Mouse (Mus musculus) cerebellum, adult 2 months (tissue): ENCODE measurements around the gene Ankrd52. TPM values are rescaled to one million over a fixed set of nuclear protein-coding genes. Genes with fewer than 3 reads are reported as not detected.

ENCODE experiments used
- DNase-seq, 2 experiments: peaks; one replicate each; pipeline ENCODE4 v3.0.0; 2021
- H3K27ac ChIP-seq: fragments of 200-500 bp; 2 replicates; pipeline ENCODE4 v1.5.1; 2012; ENCODE audit warnings: low read length, control low read depth, inconsistent platforms; ENCODE audit not compliant: insufficient read depth
- H3K27me3 ChIP-seq: fragments of 200-500 bp; 2 replicates; pipeline ENCODE4 v1.6.1; 2012; ENCODE audit warnings: inconsistent platforms, mild to moderate bottlenecking, low read length, moderate library complexity; ENCODE audit not compliant: control insufficient read depth, insufficient read depth
- H3K4me1 ChIP-seq: fragments of 200-500 bp; 2 replicates; pipeline ENCODE4 v1.6.1; 2011; ENCODE audit warnings: low read length; ENCODE audit not compliant: control insufficient read depth, insufficient read depth
- H3K4me3 ChIP-seq: fragments of 200-500 bp; replicated peaks from 2 replicates; pipeline ENCODE3; 2011; ENCODE audit warnings: mild to moderate bottlenecking, low read depth, low read length, control low read depth; ENCODE audit not compliant: insufficient read depth
- CTCF ChIP-seq: fragments of 200-500 bp; IDR thresholded peaks from 2 replicates; pipeline ENCODE4 v1.5.1; 2011; ENCODE audit warnings: low read depth, mild to moderate bottlenecking, control low read depth, low read length, moderate library complexity, borderline replicate concordance; ENCODE audit not compliant: insufficient read depth
- POLR2A ChIP-seq: fragments of 200-500 bp; IDR thresholded peaks from 2 replicates; pipeline ENCODE4 v1.6.1; 2011; ENCODE audit warnings: low read length, control low read depth, borderline replicate concordance; ENCODE audit not compliant: insufficient read depth
- WGBS: fragments of 180-500 bp; shearing (Covaris S2); methylation state at CpG from one replicate; pipeline ENCODE4 v1.1.7; 2018; 5-methylcytosine and 5-hydroxymethylcytosine counted together
- polyA plus RNA-seq: library from polyadenylated mRNA; depleted of rRNA; stranded (reverse); fragments of >200 nt; gene quantifications from 2 replicates; pipeline ENCODE4 v1.2.3, GENCODE M21; 2012

Gene Ankrd52
- polyA plus RNA-seq, 1 experiment = 40.6 TPM

DNA sequence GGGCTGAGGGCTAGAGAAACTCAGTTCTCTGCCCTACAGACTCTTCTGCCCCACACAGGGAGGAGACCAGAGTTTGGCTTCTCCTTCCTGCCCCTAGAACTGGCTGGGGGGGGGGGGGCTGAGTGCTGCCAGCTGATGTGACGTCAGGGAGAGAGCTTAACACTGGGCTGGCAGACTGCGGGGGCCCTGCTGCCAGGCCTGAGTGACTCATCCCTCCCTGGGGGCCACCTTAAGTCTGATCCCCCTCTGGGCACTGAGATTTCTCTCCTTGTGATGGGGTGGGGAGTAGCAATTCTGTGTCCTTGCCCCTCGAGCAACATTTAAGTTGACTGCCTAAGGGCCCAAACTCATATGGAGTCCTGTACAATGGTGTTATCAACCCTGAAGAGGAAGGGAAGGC lies 1.5 kb downstream of the Ankrd52 start:
- 17% methylated on average over 3 of the region's 3 CpGs for WGBS
- peak overlapping the region; percentile 45; the same call in 1 of the 2 replicates for H3K27ac ChIP-seq
- TF ChIP-seq POLR2A = no peak
- TF ChIP-seq CTCF = no peak

DNA sequence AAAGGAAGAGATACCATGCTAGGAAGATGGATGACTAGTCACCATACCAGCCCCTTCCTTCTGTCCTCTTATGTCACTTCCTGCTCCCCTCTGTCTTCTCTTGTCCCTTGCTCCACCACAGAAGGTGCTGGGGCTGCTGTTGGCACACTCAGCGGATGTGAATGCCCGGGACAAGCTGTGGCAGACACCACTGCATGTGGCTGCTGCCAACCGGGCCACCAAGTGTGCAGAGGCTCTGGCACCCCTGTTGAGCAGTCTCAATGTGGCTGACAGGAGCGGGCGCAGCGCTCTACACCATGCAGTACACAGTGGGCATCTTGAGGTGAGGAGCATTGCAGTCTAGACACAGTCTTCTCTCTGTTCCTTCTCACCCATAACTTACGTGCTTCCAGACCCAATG lies 2.3 kb downstream of the Ankrd52 start:
- TF ChIP-seq CTCF = no peak
- TF ChIP-seq POLR2A = no peak
- Histone ChIP-seq H3K4me3 (no peak overlapping the region), H3K4me1 (peaks cover 15% of the 10 kb centered on the region), H3K27me3 (no peaks in the 10 kb centered on the region), H3K27ac (no peak overlapping the region)
- DNase-seq = peak in 1 of 2 experiments; percentile 41
- 17% methylated on average over 7 of the region's 7 CpGs for WGBS

More for the DNA sequence above, 1.5 kb downstream of the Ankrd52 start:
- Histone ChIP-seq H3K4me1 (peaks cover 15% of the 10 kb centered on the region), H3K27me3 (no peaks in the 10 kb centered on the region), H3K4me3 (peak overlapping the region; percentile 15)
- DNase-seq = peak in 1 of 2 experiments; percentile 51

DNA sequence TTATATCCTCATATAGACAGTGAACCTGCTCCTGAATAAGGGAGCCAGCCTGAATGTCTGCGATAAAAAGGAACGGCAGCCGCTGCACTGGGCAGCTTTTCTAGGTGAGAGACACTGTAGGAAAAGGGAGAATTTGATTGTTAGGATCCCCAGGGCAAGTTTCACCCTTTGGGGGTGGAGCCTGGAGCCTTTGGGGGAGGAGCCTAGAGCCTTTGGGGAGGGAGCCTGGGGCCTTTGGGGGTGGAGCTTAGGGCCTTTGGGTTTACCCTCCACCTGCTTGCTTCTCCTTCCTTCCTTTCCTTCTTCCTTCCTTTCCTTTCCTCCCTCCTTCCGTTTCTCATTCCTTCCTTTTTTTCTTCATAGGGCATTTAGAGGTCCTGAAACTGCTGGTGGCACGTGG lies 3.6 kb downstream of the Ankrd52 start:
- 90% methylated on average over 5 of the region's 5 CpGs for WGBS
- DNase-seq = no peak
- TF ChIP-seq CTCF (no peak), POLR2A (no peak)

DNA sequence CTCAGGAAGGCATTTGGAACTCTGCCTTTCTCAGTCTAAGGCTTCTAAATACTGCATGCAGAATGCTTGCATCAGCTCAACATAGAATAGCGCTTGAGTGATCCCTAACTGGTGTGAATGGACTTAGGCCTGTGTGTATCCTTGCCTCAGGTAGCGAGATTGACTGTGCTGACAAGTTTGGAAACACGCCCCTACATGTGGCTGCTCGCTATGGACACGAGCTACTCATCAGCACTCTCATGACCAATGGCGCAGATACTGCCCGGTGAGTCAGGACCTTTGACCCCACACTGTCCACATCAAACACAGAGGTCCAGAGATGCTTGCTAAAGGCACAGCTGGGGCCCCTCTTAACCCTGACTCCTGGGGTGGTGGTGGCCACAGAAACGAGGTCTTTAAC lies 5.6 kb downstream of the Ankrd52 start:
- Histone ChIP-seq H3K4me1 (peaks cover 11% of the 10 kb centered on the region), H3K27ac (no peak overlapping the region), H3K4me3 (no peak overlapping the region), H3K27me3 (no peaks in the 10 kb centered on the region)
- WGBS = 87% methylated on average over 8 of the region's 8 CpGs
- TF ChIP-seq POLR2A = no peak
- TF ChIP-seq CTCF = no peak
- DNase-seq = no peak

More for the DNA sequence above, 3.6 kb downstream of the Ankrd52 start:
- no peak overlapping the region for H3K4me3 ChIP-seq
- no peak overlapping the region for H3K27ac ChIP-seq
- H3K4me1 ChIP-seq = peaks cover 15% of the 10 kb centered on the region
- no peaks in the 10 kb centered on the region for H3K27me3 ChIP-seq

DNA sequence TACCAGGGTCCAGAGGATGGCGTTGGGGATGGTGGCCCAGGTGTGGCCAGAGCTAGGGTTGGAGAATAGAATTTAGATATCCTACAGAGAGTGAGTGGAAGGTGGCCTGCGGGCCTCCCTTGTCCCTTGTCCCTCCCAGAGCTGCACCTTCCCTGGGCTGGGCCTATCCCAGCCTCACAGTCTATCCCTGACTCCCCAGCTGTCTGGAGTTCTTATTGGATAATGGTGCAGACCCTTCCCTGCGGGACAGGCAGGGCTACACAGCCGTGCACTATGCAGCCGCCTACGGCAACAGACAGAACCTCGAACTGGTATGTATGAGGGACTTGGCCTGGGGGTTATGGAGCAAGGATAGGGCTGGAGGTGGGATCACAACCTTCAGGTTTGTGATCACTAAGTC lies 9.0 kb downstream of the Ankrd52 start:
- H3K4me1 ChIP-seq = peaks cover 22% of the 10 kb centered on the region
- DNase-seq = no peak
- TF ChIP-seq POLR2A (no peak), CTCF (no peak)
- H3K27ac ChIP-seq = no peak overlapping the region
- H3K27me3 ChIP-seq = no peaks in the 10 kb centered on the region
- H3K4me3 ChIP-seq = no peak overlapping the region
- 89% methylated on average over 7 of the region's 7 CpGs for WGBS

DNA sequence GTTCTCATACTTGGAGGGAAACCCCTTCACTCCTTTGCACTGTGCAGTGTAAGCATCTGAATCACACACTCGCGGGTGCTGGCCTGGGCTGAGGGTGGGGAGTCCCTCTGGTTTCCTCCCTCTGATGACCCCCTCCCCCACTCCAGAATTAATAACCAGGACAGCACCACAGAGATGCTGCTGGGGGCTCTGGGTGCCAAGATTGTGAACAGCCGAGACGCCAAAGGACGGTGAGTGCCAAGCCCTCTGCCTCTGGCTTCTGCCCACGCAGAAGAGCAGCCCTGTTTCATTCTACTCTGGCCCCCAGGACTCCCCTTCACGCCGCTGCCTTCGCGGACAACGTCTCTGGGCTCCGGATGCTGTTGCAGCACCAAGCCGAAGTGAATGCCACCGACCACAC lies 12.0 kb downstream of the Ankrd52 start:
- TF ChIP-seq POLR2A (no peak), CTCF (no peak)
- Histone ChIP-seq H3K27ac (no peak overlapping the region), H3K4me1 (peaks cover 22% of the 10 kb centered on the region), H3K4me3 (no peak overlapping the region), H3K27me3 (no peaks in the 10 kb centered on the region)
- DNase-seq = peak in 1 of 2 experiments; percentile 47
- WGBS = 32% methylated on average over 14 of the region's 14 CpGs

DNA sequence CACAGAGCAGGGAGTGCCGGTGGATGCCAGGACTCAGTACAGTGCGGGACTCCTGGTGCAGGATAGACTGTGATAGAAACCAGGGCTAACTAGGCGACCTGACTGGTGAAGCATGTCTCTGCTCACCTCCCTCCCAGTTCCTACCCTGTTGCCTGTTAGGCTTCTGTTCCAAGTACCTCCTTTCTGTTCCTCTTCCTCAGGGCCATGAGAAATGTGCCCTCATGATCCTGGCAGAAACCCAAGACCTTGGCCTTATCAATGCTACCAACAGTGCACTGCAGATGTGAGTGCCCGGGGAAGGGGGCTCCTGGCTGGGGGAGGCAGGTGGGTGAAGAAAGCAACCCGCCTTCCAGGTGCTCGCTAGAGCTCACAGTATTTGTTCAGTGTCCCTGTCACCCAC lies 12.7 kb downstream of the Ankrd52 start:
- DNase-seq = no peak
- H3K27ac ChIP-seq = no peak overlapping the region
- TF ChIP-seq POLR2A (no peak), CTCF (no peak)
- no peak overlapping the region for H3K4me3 ChIP-seq
- H3K27me3 ChIP-seq = no peaks in the 10 kb centered on the region
- H3K4me1 ChIP-seq = peaks cover 22% of the 10 kb centered on the region
- 43% methylated on average over 6 of the region's 6 CpGs for WGBS

DNA sequence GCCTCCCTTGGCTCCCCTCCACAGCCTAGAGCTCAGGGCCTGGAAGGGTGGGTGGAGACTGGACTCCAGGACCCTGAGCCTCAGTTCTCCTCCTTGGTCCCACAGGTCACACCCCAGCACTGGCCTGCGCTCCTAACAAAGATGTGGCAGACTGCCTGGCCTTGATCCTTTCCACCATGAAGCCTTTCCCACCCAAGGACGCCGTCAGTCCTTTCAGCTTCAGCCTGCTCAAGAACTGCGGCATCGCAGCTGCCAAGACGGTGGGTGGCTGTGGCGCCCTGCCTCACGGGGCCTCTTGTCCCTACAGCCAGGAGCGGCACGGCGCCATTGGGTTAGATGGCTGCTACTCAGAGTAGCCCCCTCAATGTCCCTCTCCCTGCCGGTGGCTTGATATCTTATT lies 13.5 kb downstream of the Ankrd52 start:
- WGBS = 41% methylated on average over 12 of the region's 12 CpGs
- TF ChIP-seq CTCF = no peak
- no peak for TF ChIP-seq POLR2A
- Histone ChIP-seq H3K4me3 (no peak overlapping the region), H3K27me3 (no peaks in the 10 kb centered on the region), H3K4me1 (peaks cover 22% of the 10 kb centered on the region), H3K27ac (no peak overlapping the region)
- no peak for DNase-seq
